Mouse (Mus musculus): Measurements from ENCODE around the gene Poglut1. TPM values are rescaled to one million over a fixed set of nuclear protein-coding genes. Genes with fewer than 3 reads are reported as not detected.

The Poglut1 gene
- total RNA-seq (2021): 10 to 100 TPM; 48.8 to 49.6 TPM
- long read RNA-seq, transcript Poglut1-205 (11 exons, 2,922 nt): minor isoform, 16 of 92 reads
- long read RNA-seq, transcript Poglut1-201 (11 exons, 2,758 nt): major isoform, 57 of 92 reads
- long read RNA-seq, partial matches to known transcripts: 5 of 92 reads
- long read RNA-seq, other reads (novel, unspliced or antisense): 14 of 92 reads

DNA sequence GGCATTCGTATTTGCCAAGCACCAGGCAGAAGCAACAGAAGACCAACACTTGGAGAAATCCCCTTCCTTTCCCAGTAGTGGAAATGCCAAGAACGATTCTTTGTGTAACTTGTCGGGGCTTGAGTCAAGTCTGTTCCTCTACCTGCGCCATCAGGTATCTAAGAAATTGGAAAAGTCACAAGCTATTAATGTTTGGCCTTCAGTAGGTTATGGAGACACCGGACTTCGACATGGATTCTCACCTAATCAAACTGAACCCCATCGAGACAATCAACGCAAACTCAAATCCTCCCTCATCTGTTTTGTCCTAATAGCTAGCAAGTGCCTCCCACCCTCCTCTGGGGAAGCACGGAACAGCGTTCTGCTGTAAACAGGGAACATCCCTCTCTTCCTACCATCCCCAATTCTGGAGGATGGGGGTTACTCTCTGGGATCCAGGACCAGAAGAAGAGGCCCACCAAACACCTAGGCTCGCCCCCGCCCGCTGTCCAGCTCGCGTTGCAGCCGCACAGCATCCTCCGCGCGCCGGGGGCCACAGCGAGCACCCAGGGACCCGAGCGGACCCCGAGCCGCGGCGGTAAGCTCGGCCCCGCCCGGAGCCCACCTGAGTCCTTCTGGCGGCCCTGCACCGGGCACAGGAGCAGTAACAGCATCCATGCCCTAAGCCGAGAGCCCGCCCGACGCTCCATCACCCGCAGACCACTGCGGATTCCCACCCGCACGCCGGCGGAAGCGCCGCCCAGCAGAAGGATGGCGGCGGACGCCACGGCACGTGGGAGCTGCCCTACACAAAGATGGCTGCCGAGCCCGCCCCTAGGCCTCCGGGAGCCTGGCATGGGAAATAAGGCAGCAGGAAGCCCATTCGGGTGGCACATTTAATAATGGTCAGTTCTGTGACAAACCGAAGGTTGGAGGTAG lies at the start of gene Poglut1:
Poglut1 (minus strand) TSS at position 780 of the 918 bp plus-strand sequence.
- DNase-seq (ENCODE audit: low spot score in 2 of 2): peak; percentile 76 to 90

DNA sequence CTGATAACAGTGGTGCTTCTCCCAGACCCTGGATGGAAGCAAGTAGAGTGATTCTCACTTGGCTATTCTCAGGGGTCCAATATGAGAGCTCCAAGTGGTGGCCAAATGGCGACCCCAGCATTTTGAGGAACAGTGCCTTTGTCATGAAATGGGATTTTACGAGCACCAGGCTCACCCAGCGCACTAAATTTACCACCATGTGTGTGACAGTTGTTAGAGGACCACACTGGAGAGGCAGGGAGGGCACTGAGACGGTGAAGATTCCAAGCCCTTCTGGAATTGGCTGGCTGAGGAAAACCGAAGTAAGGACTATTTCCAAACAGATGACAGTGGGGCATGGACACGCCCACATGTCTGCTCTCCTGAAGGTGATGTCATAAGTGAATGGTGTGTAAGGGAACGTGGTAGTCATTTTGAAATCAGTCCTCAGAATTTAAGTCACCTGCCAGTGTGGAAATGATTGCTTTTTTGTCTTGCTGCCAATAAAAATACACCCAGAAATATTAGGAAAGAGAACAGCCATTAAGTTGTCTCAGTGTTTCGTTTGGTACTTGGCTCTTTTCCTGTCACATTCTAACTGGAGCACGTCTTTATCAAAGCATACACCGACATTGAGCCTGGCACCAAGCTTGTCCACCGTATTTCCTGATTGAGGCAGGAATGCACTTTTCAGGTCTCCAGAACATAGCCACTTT lies 49.1 kb upstream of the Poglut1 start:
- no peak for DNase-seq (ENCODE audit: low spot score in 2 of 2)

DNA sequence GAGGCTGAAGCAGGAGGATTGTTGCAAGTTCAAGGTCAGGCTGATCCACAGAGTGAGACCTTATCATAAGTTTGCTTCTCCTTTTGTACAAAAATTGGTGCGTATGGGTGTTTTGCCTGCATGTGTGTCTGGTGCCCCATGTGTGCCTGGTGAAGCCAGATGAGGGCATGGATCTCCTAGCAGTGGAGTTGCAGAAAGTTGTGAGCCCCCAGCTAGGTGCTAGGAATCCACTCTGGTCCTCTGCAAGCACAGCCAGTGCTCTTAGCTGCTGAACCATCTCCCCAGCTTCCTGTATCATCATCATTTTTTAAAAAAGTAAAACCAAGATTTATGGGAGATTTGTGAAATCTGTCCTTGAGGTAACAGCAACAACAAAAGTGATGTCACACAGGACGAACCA lies 46.6 kb upstream of the Poglut1 start:
- no peak for DNase-seq (ENCODE audit: low spot score in 2 of 2)

DNA sequence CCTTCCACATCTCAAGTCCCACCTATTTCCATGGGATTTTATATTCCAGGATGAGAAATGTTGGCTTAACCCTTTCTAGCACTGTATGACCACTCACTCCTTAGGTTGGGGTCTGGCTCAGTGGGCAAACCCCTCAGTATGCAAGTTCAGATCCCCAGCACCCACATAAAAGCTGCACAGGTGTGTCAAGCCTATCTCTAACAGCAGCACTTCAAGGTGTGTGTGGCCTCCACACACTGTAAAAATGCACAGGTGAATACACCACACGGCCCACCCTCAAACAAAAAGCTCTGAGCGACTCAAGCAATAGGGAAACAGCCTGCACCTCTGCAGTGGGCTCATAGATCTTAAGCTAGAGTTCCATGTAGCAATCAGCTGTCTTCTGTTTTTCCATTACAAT lies 46.0 kb upstream of the Poglut1 start:
- DNase-seq (ENCODE audit: low spot score in 2 of 2): no peak

DNA sequence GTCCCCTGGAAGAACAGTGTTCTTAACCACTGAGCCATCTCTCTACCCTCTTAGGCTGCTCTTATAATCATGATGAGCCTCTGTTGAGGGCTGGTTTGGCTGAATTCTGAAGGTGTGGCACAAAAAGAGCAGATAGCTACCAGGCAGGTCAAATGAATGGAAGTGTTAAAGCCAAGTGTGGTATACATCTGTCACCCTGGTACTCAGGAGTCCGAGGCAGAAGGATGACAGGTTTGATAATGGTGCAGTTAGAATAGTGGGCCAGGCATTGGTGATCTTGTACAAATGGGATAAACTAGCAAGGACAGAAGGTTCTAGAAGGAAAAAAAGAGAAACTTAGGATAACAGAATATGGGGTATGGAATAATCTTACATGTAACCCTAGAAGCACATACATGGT lies 44.4 kb upstream of the Poglut1 start:
- DNase-seq (ENCODE audit: low spot score in 2 of 2): no peak

DNA sequence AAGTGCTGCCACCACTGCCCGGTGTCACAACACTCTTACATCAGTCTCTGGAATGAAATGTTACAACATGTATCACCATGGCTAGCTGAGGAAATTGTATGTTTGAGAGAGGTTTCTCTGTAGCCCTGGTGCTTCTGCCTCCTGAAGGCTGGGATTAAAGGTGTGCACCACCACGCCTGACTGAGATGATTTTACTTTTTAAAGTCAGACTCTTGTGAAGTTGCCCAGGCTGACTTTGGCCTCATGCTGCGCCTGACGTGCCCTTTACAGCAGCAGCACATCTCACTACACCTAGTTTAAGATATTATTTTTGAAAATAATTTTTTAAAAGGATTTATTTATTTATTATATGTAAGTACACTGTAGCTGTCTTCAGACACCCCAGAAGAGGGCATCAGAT lies 42.9 kb upstream of the Poglut1 start:
- DNase-seq (ENCODE audit: low spot score in 2 of 2): no peak

DNA sequence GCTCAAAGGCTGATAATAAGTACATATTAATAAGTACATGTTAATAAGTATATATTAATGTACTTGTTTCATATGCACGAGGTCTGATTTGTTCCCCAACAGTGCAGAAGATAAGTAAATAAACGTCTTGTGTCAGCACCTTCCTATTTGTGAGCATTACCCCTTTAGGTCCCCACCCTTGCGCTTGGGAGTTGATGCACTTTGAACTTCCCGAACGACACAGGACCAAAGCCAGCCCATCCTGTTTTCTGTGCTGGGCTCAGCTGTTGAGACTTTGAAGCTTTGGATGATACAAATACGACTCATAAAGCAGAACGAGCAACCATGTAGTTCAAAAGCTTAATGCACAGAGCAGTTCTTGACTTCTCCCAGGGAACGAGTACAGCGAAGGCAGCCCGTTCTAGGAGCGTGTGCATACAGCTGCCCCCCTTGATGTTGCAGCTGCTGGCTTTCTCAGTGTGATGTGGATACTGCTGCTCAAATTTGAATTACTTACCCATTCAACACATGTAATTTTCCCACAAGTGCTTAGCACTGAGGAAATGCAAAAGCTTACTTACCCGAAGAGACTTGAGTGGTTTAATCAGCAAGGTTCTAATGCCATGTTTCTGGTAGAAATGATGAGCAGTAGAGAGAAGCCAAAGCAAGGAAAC lies 42.1 kb upstream of the Poglut1 start:
- DNase-seq (ENCODE audit: low spot score in 2 of 2): no peak

DNA sequence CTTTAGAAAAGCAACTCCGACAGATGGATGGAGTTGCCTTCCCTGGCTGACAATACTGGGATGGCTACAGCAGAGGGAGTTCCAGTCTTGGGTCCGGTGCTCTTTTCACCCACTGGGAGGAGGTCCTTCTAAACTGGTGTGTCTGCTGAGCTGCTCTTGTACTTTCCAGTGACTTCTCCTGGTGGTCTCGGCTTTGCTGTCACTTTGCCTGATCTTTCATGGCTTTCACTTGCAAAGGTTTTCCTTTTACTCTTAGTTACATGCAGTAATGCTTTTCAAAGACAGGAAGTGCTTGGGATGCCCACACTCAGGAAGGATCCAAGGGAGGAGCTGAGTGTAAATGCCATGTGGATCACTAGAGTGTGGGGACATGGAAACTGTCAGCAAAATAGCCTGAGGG lies 41.4 kb upstream of the Poglut1 start:
- DNase-seq (ENCODE audit: low spot score in 2 of 2): no peak

DNA sequence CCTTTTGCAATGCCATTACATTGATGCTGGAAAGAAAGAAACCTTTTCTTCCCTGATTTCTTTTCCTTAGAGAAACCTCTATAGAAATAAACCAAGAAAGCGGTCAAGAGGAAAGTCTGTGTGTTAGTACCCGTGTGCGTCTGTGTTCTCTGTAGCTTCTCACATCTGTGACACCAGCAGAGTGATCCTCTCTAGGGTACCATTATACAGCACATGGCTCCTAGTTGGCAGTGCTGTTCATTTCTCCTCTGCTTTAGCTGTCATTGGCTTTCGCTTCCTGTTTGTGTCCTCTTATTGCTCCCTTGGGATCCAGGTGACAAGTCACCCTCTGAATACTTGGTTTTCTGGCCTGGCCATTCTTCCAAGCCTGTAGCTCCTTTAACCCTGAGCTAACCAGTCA lies 37.5 kb upstream of the Poglut1 start:
- DNase-seq (ENCODE audit: low spot score in 2 of 2): no peak

DNA sequence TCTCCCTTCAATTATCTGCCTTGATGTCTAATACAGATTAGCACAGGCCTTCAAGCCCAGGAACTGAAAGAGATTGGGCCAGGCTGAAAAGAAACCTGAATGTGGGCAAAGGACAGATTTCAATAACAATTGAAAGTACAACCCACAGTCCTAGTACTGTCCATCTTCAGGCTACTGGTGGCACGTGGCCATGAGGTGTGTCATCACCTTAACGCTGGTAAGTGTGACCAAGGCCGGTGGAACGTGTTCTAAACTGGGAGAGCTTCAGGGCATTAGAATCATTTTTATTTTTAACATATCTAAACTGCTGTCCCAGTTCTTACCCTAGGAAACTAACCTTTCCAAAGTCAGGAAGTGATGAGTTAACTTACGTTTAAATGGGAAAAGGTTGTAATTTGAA lies 37.1 kb upstream of the Poglut1 start:
- DNase-seq (ENCODE audit: low spot score in 2 of 2): no peak

DNA sequence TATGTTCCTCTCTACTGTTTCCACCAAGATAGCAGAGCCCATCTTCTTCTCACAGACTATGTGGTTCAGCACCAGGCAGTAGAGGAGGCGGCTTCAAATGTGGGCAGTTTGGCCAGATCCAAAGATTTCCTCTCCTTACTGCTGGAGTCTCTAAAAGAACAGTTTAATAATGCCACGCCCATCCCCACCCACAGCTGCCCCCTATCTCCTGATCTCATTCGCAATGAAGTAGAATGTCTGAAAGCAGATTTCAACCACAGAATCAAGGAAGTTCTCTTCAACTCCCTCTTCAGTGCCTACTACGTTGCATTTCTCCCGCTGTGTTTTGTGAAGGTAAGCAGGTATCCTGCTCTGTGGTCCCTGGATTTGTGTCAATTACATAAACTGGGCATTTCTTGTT lies 35.1 kb upstream of the Poglut1 start:
- no peak for DNase-seq (ENCODE audit: low spot score in 2 of 2)

DNA sequence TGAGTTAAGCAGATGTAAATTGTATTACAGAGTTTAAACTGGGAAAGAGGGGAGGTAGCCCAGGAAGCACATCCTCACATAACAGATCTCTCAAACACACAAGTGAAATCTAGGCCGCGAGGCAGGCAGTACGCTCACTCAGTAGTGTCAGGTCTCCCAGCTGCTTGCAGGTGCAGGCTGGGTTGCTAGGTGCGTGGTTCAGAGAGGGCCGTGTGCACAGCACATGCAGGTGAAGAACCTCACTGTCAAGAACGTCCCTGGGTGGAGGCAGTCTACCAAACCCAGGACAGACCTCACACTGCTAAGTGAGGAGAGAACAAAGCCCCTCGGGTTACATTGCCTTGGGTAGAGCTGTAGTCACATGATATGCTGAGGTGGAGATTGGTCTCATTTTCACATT lies 34.7 kb upstream of the Poglut1 start:
- no peak for DNase-seq (ENCODE audit: low spot score in 2 of 2)

DNA sequence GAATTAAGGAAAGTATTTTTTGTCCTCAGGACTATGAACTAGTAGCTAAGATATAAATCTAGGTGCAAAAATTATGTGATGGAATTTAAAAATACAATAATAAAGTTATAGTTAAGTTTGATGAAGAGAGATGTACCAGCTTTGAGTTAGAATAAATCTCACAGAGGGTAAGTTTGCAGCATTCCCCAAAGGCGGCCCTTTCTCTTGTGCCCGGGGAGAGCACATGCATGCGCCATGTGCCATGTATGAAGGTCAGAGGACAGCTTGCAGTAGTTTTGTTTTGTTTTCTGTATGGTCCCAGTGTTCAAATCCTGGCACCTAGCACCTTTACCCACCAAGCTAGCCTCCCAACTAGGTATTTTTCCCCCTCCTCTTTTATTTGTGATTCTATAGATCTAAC lies 21.4 kb upstream of the Poglut1 start:
- DNase-seq (ENCODE audit: low spot score in 2 of 2): no peak

DNA sequence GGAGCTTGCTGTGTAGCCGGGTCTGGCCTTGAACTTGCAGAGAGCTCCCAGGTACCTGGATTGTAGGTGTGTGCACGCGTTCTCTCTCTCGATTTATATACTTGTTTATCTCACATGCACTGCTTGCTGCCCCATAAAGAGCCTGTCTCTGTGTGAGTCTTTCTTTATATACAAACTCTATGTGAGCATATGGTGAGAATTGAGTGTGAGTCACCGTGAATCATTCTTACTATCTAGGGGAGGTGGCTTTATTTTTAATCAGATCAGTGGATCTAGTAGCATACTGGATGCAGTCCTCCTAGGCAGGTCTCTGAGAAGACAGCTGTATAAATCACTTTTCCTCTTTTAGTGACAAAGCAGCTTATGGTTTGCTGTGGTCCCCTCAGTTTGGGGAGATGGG lies 18.1 kb upstream of the Poglut1 start:
- peak in 1 of 2 experiments; percentile 26 for DNase-seq (ENCODE audit: low spot score in 2 of 2)

DNA sequence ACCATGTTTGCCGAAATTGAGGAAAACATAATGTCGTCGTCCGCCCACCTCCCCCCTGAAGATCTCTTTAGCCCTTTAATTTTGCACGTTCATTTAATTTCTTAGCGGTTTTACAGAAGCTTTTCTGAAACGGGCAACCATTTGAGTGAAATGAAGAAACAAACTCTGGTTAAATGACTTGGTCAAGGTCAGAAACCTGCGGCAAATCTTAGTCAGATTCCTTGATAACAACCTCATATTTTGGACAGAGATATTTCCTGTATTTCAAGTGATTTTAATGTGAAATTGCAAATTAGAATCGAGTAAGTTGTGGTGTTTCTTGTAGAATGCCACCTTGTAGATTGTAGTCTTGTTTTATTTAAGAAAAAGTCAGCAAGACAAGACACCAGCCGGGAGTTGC lies 13.5 kb upstream of the Poglut1 start:
- no peak for DNase-seq (ENCODE audit: low spot score in 2 of 2)

DNA sequence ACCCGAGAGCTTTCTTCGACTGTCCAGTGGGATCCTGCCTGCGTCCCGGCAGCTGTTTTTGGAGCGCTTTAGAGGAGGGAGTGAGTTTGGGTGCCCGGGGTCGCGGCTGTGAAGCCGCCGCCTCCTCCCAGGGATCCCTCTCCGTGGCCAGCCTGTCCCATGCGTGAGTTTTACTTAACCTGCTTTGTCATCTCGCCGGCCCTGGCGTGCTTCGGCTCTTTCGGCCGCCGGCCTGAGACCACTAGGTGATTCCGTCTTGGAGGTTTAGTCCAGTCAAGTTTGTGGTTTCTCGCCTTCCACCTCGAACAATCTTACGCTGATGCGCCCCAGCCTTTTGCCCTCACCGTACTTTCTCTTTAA lies 12.9 kb upstream of the Poglut1 start:
- no peak for DNase-seq (ENCODE audit: low spot score in 2 of 2)

DNA sequence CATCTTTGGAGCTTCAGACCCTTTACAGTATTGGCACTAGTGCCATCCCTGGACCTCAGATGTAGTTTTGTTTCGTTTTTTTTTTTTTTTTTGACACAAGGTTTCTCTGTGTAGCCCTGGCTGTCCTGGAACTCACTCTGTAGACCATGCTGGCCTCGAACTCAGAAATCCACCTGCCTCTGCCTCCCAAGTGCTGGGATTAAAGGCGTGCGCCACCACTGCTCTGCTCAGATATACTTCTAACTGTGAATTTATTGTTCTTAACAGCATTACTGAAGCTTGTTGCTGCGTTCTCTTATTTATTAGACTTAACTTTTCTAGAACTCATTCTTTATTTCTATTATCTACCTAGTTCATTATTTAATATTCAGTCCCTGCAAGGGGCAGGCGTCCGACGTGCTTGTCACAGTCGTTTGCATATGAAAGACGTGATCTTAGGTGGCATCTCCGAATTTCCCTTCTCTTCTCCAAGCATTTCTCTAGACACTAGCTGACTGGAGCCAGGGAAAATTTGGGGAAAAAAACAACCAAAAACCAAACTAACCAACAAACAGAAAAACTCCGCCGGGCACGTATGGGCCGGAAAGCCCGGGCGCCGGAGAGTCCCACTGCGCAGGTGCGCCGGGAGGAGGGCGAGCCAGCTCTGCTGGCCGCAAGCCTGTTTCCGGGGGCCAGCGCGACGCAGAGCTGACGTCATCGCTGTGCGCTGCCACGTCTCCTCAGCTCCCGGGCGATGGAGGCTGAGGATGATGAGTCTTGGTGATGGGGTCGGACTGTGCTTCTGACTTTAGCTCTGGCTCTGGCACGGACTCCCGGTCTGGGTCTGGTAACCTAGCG lies 12.3 kb upstream of the Poglut1 start:
- DNase-seq (ENCODE audit: low spot score in 2 of 2): peak; percentile 92 to 97

DNA sequence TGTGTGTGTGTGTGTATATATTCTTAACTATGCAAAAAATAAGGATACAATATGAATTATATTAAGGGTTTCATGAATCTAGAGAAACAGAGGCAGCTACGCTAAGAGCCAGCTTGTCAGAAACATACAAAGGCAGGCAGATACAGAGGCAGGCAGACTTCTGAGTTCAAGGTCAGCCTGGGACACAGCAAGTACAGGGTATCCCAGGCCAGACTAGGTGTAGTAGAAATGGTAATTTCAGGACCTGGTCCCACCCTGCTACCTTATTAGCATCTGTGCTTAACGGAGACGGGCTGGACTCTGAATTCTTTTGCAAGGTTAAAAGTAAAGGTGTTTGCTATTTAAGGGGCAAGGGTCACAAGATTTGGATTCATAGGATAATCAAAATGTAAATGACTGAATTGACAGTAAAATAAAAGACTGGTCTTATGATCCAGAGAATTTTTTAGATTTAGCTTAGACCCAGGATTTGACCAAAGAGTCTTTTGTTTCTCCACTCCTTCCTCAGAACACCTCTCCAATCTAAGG lies 8.2 kb upstream of the Poglut1 start, which contains the start of gene Tmem39a:
Tmem39a (plus strand) TSS at position 478 of the 528 bp plus-strand sequence.
- no peak for DNase-seq (ENCODE audit: low spot score in 2 of 2)

DNA sequence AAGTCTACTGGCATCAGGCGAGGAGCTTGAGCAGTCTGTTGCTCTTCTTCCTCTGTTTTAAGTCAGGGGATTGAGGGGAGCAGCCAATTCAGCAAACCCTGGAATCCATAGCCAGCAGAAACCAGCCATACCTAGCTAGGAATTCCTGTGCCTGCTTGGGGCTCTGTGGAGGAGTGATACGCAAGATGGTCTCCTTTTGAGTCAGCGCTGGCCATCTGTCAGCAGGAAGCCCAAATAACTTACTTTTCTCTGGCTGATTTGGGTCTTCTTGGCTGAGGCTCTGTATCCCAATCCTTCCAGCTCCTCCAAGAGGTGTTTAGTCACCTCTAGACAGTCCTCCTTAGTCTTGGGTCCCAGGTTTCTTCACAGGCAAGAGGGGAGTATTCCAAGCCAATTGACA lies 5.9 kb upstream of the Poglut1 start:
- peak; percentile 25 to 61 for DNase-seq (ENCODE audit: low spot score in 2 of 2)

DNA sequence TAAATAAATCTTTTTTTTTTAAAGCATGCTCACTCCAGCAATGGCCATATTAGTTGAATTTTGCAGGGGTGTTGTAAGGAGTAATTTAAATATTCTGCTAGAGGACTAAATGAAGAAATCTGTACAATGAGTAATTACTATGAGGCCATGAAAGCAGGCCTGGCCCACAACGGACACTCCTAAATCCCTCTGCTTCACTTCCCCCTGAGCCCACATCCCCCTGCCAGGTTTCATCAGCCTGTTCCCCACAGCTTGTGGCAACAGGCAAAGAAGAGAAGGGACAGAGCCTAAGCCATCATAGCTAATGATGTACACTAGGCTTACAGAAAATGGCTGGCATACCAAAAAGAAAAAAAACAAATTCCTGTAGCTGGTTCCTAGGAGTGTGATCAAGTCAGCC lies 2.1 kb downstream of the Poglut1 start:
- no peak for DNase-seq (ENCODE audit: low spot score in 2 of 2)

Measured in layer of hippocampus, adult 18-20 months (tissue).